ENCODE assay signal across 8 mouse cellular contexts in the genomic region with DNA sequence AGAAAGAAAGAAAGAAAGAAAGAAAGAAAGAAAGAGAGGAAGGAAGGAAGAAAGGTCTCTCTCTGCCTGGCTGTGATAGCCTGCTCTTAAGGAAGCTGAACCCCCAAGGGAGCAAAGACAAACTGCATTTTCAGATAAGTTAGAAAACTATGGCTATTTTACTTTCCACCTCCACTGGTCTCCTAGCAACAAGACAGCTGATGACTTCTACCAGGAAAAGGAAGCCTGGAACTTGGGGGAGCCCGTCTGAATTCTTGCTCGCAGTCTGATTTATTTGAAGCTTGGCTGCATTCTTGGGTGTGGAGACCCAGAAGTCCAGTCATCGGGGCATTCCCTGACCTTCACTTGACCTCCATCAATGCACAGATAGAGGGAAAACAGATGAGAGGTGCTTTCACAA.
DNase-seq lines count a peak whose midpoint lies in the region; ATAC-seq and TF ChIP-seq lines count a peak whose summit lies in the region.

No protein-coding gene starts in this region.

- no peaks in the 10 kb centered on the region for H3K36me3 ChIP-seq in forebrain, postnatal 0 days (ENCODE audit: insufficient read depth)
- H3K36me3 ChIP-seq in forebrain, embryonic 16.5 days (ENCODE audit: control insufficient read depth, insufficient read depth), result no peaks in the 10 kb centered on the region

- no peak overlapping the region for H3K9ac ChIP-seq in forebrain, postnatal 0 days
- H3K9ac ChIP-seq in forebrain, embryonic 16.5 days (replicated peaks; ENCODE audit: low read depth, low read length), result no peak overlapping the region

- H3K4me3 ChIP-seq in forebrain, postnatal 0 days (ENCODE audit: low read depth, low read length), result no peak overlapping the region
- no peak overlapping the region for H3K4me3 ChIP-seq in forebrain, embryonic 16.5 days (replicated peaks; ENCODE audit: low read length)

- TF ChIP-seq CTCF in forebrain, postnatal 0 days (IDR thresholded peaks at IDR 0.05; ENCODE audit: low read depth), result no peak

- no peaks in the 10 kb centered on the region for H3K27me3 ChIP-seq in forebrain, postnatal 0 days (ENCODE audit: insufficient read depth, low read length)
- H3K27me3 ChIP-seq in forebrain, embryonic 16.5 days (replicated peaks; ENCODE audit: control insufficient read depth, insufficient read depth, low read length), result no peaks in the 10 kb centered on the region

- no peak overlapping the region for H3K4me2 ChIP-seq in forebrain, postnatal 0 days (ENCODE audit: low read depth)
- H3K4me2 ChIP-seq in forebrain, embryonic 16.5 days (ENCODE audit: low read length), result no peak overlapping the region

- WGBS in forebrain, postnatal 0 days, result 35% methylated on average over 3 of the region's 3 CpGs
- WGBS in forebrain, embryonic 16.5 days, result 54% methylated on average over 3 of the region's 3 CpGs

- DNase-seq in forebrain, postnatal 0 days, result peak; percentile 38
- DNase-seq in right cerebral cortex, adult 18-20 months, result peak; percentile 12
- no peak for DNase-seq in right cerebral cortex, postnatal 25 days
- DNase-seq in heart, adult 9 months (ENCODE audit: low spot score in 2 of 2), result peak; percentile 35 to 44
- no peak for DNase-seq in cerebellum, postnatal 36 days
- no peak for DNase-seq in layer of hippocampus, postnatal 10 days (ENCODE audit: low spot score in 2 of 2)

- ATAC-seq in forebrain, postnatal 0 days, result peak; percentile 50; the same call in 1 of the 2 replicates
- ATAC-seq in forebrain, embryonic 16.5 days, result no peak
- ATAC-seq in megakaryocyte progenitor cell, adult 5-6 weeks (replicated peaks; ENCODE audit: poor library complexity), result peak; percentile 51

- H3K4me1 ChIP-seq in forebrain, postnatal 0 days (ENCODE audit: insufficient read depth), result no peaks in the 10 kb centered on the region
- H3K4me1 ChIP-seq in forebrain, embryonic 16.5 days (replicated peaks; ENCODE audit: control insufficient read depth, insufficient read depth, low read length), result no peaks in the 10 kb centered on the region; the same call in 1 of the 2 replicates

- H3K9me3 ChIP-seq in forebrain, postnatal 0 days (ENCODE audit: low read length), result no peaks in the 10 kb centered on the region
- H3K9me3 ChIP-seq in forebrain, embryonic 16.5 days (ENCODE audit: control insufficient read depth, low read length), result no peaks in the 10 kb centered on the region

- no peak overlapping the region for H3K27ac ChIP-seq in forebrain, postnatal 0 days (ENCODE audit: low read depth, low read length)
- no peak overlapping the region for H3K27ac ChIP-seq in forebrain, embryonic 16.5 days (ENCODE audit: low read length)

Comparison
In these comparisons a context has a peak if more than half of its experiments do, and no peak if none do; other contexts are left out.
1. DNase-seq: peak in forebrain, postnatal 0 days (single experiment), right cerebral cortex, adult 18-20 months (single experiment) and heart, adult 9 months (2 of 2); none in right cerebral cortex, postnatal 25 days (single experiment), cerebellum, postnatal 36 days (0 of 2) and layer of hippocampus, postnatal 10 days (0 of 2).